Mouse (Mus musculus) WW6 (cell line): ENCODE data around the gene Hdgfl3.
A peak's percentile ranks its signal among the peaks of the same experiment; 100 is the strongest.

Experiments
- DNase-seq: peaks from one replicate; pipeline ENCODE4 v3.0.0-alpha.2; 2013; ENCODE audit warnings: low read depth, low spot score

Gene Hdgfl3

DNA sequence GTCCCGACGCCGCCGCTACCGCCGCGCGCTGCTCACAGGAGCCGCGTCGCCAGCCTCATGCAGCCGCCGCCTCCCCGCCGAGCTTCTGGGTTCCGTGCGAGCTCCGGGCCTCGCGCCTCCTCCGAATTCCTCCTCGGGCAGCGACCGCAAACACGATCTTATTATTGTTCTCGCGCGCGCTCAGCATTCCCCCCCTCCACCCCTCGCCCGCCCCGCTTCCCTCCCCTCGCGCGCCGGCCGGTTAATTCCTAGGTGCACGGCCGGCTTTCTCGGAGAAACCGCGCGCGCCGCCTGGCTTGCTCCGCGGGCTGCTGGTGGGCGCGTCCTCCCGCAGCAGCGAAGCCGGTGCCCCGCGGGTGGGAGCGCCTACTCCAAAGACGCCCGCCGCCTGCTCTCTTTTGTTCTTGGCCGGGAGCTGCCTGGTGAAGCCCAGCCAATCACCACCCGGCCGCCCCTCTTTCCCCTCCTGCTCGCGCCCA, at the start of gene Hdgfl3:
Gene Hdgfl3, minus strand, starts transcription at position 207 of the 479 bp plus-strand sequence.
- DNase-seq = peak; percentile 34

- DNase-seq = no peak
These were observed 49.4 kb upstream of the Hdgfl3 start for GRCm38 (mm10) chr7:81983651-81984050.

DNA sequence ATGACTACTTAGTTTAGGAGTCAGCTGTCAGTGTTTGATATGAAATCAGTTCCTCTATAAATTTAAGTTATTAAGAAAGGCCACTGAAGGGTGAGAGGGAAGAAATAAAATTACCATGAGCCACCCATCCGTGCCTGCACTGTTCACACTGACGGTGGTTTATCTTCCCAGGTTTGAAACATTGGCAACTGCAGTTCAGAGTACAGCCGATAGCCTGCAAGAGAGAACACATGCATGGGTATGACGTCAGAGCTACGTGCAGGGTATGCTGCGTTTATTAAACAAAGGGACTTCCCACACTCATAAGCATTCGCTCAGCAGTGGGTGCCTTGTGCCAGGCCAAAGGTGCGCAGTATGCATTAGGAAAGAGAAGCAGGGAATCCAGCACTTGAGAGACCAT, 44.0 kb upstream of the Hdgfl3 start:
- no peak for DNase-seq

DNA sequence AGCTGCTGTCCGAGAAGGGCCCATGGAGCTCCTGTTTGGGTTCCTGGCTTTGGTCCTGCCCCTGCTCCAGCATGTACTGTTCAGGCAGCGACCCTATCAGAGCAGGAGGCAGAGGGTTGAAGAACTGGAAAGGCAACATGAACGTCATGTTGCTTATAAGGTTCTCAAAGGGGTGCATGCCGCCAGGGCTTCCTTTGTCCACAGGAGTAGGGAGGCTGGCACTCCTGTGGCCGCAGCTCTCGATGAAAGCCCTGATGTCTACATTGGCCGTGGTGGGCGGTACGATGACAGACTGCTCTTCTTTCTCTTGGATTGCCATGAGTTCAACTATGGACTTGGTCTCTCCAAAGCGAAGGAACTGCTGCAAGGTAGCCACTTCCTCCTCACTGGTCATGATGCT, 40.3 kb upstream of the Hdgfl3 start:
- no peak for DNase-seq

DNA sequence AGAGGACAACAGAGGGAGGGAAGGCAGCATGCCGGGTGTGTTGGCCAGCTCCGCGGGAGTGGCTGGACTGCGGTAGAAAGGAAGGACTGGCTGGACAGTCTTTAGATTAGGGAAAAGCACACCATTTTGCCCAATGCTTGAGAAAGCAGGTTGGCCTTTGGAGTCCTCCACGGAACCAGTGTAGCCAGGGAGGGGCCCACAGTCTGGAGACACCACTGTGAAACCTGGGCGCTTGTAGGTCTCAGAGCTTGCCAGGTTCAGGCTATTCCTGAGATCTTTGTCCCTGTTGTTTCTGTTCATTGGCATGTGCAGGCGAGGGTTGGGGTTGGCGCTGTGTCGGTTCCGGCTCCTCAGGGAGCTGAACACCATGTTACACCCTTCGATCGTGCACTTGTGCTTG, 39.7 kb upstream of the Hdgfl3 start:
- no peak for DNase-seq

DNA sequence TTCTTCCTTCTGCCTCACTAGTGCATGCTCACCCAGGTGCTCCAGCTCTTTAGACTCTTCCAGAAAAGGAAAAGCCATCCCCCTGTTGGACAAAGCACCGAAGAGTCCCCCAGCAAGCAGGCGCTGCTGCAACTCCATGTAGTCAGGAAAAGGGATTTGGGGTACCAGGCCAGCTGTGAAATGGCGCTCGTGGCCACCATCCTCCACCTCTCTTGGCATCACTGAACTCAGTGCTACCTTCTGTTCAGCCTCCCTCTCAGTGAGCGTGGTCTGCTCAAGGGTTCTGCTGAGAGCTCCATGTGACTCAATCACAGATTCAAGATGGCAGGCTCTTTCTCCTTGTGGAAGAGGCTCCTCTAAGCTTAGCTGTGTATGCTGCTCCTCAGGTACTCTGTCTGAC, 39.1 kb upstream of the Hdgfl3 start:
- no peak for DNase-seq

DNA sequence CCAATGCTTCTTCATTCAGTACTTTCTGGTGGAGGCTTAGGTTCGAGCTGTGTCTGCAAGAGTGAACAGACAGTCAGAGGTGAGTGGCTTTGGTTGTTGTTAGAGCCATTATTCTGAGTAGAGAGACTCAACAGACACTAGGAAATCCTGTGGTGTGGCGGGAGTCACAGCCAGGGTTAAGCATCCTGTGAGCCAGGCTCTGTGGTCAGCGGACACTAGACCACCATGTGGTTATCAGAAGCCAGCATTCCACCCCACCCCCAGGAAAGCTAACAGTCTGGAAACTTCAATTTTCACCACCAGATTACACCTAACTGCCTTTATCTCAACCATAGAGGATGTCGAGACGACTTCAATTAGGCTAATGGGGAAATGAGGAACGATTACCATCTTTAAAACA, 34.7 kb upstream of the Hdgfl3 start:
- DNase-seq = no peak

DNA sequence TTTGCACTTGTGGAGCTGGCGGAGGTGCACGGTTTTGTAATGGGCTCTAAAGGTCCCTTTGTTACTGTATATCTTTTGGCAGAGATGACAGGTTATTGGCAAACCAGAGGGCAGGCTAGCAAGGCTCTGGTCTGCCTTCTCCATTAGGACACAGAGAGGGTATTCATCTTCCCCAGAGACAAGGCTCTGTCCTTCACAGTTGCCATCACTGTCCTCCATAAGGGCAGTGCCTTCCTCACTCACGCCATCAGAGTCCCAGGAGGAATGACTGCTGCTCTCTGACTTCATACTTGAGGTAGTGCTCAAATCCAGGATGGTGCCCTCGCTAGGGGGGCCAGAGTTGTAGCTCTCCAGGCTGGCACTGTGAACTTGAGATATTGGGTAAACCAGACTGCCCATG, 34.2 kb upstream of the Hdgfl3 start:
- DNase-seq = no peak

GRCm38 (mm10) chr7:81966195-81966594, 31.9 kb upstream of the Hdgfl3 start:
- DNase-seq = no peak

GRCm38 (mm10) chr7:81959704-81960103, 25.4 kb upstream of the Hdgfl3 start:
- DNase-seq = no peak

DNA sequence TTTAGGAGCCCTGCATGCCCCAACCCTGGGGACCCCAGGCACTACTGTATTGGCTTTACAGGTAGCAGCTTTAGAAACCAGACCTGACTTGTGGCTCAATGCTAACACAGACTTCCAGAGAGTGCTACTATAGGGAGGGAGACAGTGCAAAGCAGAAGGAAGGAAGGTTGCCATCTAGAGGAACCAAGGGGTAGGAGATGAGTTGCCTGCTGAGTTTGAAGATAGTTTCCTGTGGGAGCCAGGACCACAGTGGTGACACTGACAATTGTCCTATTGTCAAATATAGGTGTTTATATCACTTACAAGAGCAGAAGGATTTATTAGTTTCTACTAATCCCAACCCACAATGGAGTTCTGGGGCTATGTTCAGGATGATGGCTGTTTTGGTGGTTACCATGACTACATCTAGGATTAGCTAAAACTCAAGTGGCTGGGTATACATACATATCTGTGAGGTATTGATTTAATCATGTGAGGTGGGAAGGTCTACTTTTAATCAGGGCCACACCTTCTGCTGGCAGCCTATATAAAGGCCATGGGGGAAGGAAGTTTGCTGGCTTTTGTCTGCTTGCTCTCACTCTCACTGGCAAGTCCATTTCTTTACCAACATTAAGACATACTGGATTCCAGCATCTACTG, 20.1 kb upstream of the Hdgfl3 start:
- DNase-seq = no peak

GRCm38 (mm10) chr7:81950499-81950898, 16.2 kb upstream of the Hdgfl3 start:
- no peak for DNase-seq

GRCm38 (mm10) chr7:81945398-81945797, 11.1 kb upstream of the Hdgfl3 start:
- no peak for DNase-seq

DNA sequence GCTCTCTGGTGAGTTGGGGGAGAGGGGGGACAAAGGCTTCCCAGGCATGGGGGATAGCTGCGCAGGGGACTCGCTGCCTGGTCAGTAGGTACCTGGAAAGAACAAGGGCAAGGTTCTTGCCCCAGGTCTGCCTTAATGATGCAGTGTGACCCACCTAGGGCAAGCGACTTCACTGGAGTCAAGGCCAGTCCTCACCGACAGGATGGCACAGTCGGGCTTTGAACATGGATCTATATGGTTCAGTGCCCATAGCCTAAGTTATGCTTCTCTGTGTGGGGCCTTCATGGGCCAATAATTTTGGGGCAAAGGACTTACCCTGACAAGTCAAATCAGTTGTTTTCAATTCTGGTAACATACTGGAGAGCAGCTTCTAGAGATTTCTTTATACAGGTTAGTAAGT, 533 bp upstream of the Hdgfl3 start:
- no peak for DNase-seq

- DNase-seq = no peak
These were observed 539 bp downstream of the Hdgfl3 start for GRCm38 (mm10) chr7:81933601-81934266.

- no peak for DNase-seq
These were observed 1.1 kb downstream of the Hdgfl3 start for GRCm38 (mm10) chr7:81933061-81933600.

DNA sequence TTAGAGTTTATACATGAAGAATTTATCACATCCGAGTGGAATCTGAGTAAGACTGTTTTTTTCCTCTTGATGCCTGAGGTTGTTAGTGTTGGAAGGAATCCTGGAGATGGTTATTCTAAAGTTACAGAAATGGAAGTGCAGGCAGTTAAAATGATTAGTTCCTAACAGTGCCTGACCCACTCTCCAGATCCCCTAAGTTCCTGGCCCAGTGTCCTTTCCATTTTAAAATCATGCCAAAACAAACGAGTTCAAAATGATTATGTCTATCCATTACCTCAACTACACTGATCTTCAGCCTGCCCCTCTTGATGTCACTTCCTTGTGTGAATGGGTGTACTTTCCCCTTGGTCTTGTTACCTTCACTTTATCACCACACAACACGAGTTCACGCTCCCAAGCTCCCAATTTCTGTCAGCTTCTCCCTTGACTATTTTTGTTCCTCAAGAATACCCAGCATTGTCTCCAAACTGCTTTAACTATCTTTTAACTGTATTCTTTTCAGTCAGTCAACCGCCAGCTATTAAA, 1.7 kb downstream of the Hdgfl3 start:
- DNase-seq = no peak

- DNase-seq = no peak
These were observed 5.3 kb downstream of the Hdgfl3 start for GRCm38 (mm10) chr7:81928998-81929397.

- no peak for DNase-seq
These were observed 12.8 kb downstream of the Hdgfl3 start for GRCm38 (mm10) chr7:81921379-81921952.

GRCm38 (mm10) chr7:81920314-81920713, 14.0 kb downstream of the Hdgfl3 start:
- DNase-seq = no peak

DNA sequence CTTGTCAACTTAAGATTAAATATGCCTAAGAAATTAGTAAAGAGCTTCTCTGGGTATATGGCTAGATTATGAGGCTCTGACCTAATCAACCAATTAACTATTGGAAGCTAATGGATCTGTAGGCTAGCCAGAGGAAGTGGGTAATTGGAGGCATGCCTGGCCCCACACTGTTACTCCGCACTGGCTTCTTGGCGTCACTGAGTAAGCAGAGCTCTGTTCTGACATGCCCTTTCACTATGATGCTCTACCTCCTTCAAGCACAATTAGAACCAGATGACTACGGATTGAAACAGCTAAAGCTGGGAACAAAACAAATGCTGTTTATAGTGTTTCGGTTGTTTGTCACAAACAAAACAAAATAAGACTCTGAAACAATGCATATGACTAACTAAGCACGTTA, 16.0 kb downstream of the Hdgfl3 start:
- DNase-seq = no peak

DNA sequence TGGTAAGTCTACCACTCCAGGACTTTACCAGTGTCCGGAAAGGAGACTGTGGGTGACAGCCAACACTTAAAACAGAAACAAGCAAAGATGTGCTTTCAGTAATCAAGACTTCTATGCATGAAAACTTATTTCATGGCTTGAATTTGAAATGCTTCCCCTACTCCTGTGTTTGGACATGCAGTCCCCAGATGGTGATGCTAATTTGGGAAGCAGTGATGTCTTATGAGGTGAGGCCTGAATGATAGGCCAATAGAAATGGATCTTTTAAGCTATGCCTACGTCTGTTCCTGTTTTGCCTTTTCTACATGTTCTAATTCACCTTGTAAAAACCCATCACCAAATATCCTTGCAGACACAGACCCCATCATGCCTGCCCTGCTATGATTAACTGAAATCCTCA, 29.3 kb downstream of the Hdgfl3 start:
- no peak for DNase-seq

- DNase-seq = no peak
These were observed 30.2 kb downstream of the Hdgfl3 start for GRCm38 (mm10) chr7:81904094-81904493.
